Mouse (Mus musculus) liver, adult 2 months (tissue): ENCODE data around the gene Insr. TPM values are rescaled to one million over a fixed set of nuclear protein-coding genes. Genes with fewer than 3 reads are reported as not detected.
"Not testable (repeated sequence)": the region's sequence is repeated elsewhere in the genome, so short reads cannot be mapped to it uniquely, and the experiment has no call there.

Experiments
- DNase-seq: peaks from one replicate; pipeline ENCODE4 v3.0.0-alpha.2; 2011; ENCODE audit warnings: low read depth, low spot score; ENCODE audit errors: extremely low read depth
- H3K27ac ChIP-seq: fragments of 200-500 bp; replicated peaks from 2 replicates; pipeline ENCODE4 v1.5.1; 2012; ENCODE audit warnings: low read depth, mild to moderate bottlenecking, control low read depth, inconsistent platforms, low read length; ENCODE audit not compliant: insufficient read depth
- H3K27me3 ChIP-seq: fragments of 200-500 bp; 2 replicates; pipeline ENCODE4 v1.6.1; 2012; ENCODE audit warnings: mild to moderate bottlenecking, moderate library complexity, low read length, inconsistent platforms; ENCODE audit not compliant: control insufficient read depth, insufficient read depth
- H3K36me3 ChIP-seq: fragments of 200-500 bp; 2 replicates; pipeline ENCODE4 v1.6.1; 2012; ENCODE audit warnings: low read length, inconsistent platforms; ENCODE audit not compliant: control insufficient read depth, insufficient read depth
- H3K4me1 ChIP-seq: fragments of 200-500 bp; 2 replicates; pipeline ENCODE4 v1.6.1; 2011; ENCODE audit warnings: low read length; ENCODE audit not compliant: control insufficient read depth, insufficient read depth
- H3K4me3 ChIP-seq: fragments of 200-500 bp; 2 replicates; pipeline ENCODE4 v1.5.1; 2011; ENCODE audit warnings: low read depth, mild to moderate bottlenecking, control low read depth, low read length, moderate library complexity; ENCODE audit not compliant: insufficient read depth
- H3K79me2 ChIP-seq: fragments of 200-500 bp; 2 replicates; pipeline ENCODE4 v1.6.1; 2012; ENCODE audit warnings: inconsistent platforms, mild to moderate bottlenecking, low read length, moderate library complexity; ENCODE audit not compliant: control insufficient read depth, insufficient read depth
- H3K9ac ChIP-seq: fragments of 200-500 bp; 2 replicates; pipeline ENCODE4 v1.6.1; 2012; ENCODE audit warnings: low read depth, mild to moderate bottlenecking, control low read depth, inconsistent platforms, low read length
- CTCF ChIP-seq: fragments of 200-500 bp; IDR thresholded peaks from 2 replicates; pipeline ENCODE4 v1.5.1; 2011; ENCODE audit warnings: low read depth, low read length, control low read depth
- POLR2A ChIP-seq: fragments of 200-500 bp; IDR thresholded peaks from 2 replicates; pipeline ENCODE4 v1.6.1; 2011; ENCODE audit warnings: low read length, control low read depth; ENCODE audit not compliant: insufficient read depth; ENCODE audit errors: extremely low read depth
- WGBS: fragments of 180-500 bp; shearing (Covaris S2); methylation state at CpG from one replicate; pipeline ENCODE4 v1.1.7; 2018; 5-methylcytosine and 5-hydroxymethylcytosine counted together
- polyA plus RNA-seq: library from polyadenylated mRNA; depleted of rRNA; stranded (reverse); fragments of >200 nt; gene quantifications from 2 replicates; pipeline ENCODE4 v1.2.3, GENCODE M21; 2012
- total RNA-seq: library from RNA; depleted of rRNA; stranded (reverse); fragments of >200 nt; gene quantifications from 2 replicates; pipeline ENCODE4 v1.2.3, GENCODE M21; 2014

Gene Insr
- total and polyA plus RNA-seq, 2 experiments = 28.5 to 70.0 TPM

DNA sequence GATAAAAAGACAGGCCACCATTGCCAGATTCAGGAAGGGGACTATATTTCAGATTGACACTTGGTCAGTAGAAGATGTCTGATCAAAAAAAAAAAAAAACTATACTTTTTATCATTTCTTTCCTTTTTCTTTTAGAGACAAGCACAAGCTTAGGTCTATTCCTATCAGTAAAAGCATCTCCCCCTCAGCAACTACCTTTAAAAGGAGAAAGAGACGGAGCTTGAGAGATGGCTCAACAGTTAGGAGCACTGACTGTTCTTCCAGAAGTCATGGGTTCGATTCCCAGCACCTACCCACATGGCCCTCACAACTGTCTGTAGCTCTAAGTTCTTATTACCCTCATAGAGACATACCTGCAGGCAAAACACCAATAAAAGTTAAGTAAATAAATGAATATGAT, 34.9 kb upstream of the Insr start:
- no peak for TF ChIP-seq CTCF
- TF ChIP-seq POLR2A = no peak
- WGBS = 88% methylated on average over 2 of the region's 2 CpGs
- H3K27ac ChIP-seq = no peak overlapping the region

GRCm38 (mm10) chr8:3313843-3314242, 34.4 kb upstream of the Insr start:
- H3K9ac ChIP-seq = no peak overlapping the region
- H3K27ac ChIP-seq = no peak overlapping the region
- no peaks in the 10 kb centered on the region for H3K79me2 ChIP-seq
- no peak overlapping the region for H3K4me3 ChIP-seq
- no peaks in the 10 kb centered on the region for H3K27me3 ChIP-seq
- H3K4me1 ChIP-seq = peaks cover 9% of the 10 kb centered on the region
- peak; percentile 50 for DNase-seq
- no peaks in the 10 kb centered on the region for H3K36me3 ChIP-seq
- WGBS = 7% methylated on average over 3 of the region's 3 CpGs
- TF ChIP-seq POLR2A = no peak
- TF ChIP-seq CTCF = no peak

More for the DNA sequence above, 34.9 kb upstream of the Insr start:
- Histone ChIP-seq H3K27me3 (no peaks in the 10 kb centered on the region), H3K79me2 (no peaks in the 10 kb centered on the region), H3K4me3 (no peak overlapping the region), H3K9ac (no peak overlapping the region), H3K4me1 (peaks cover 9% of the 10 kb centered on the region), H3K36me3 (no peaks in the 10 kb centered on the region)
- no peak for DNase-seq

DNA sequence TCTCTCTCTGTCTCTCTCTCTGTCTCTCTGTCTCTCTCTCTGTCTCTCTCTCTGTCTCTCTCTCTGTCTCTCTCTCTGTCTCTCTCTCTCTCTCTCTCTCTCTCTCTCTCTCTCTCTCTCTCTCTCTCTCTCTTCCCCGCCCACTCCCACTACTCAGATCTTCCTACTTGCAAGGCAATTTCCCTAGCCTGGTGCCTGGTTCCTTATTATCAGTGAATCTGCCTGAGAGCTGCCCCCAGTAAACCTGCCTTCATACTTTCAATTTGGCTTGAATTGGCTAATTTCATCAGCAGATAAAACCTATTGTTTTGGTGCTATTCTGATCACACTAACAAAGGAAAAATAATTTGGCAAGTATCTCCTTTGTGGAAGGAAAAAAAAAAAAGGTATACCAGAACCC, 34.0 kb upstream of the Insr start:
- not testable (repeated sequence) for H3K36me3 ChIP-seq, H3K9ac ChIP-seq, H3K4me1 ChIP-seq, H3K4me3 ChIP-seq, H3K27ac ChIP-seq, H3K27me3 ChIP-seq, H3K79me2 ChIP-seq, DNase-seq
- 86% methylated on average over 1 of the region's 1 CpGs for WGBS

DNA sequence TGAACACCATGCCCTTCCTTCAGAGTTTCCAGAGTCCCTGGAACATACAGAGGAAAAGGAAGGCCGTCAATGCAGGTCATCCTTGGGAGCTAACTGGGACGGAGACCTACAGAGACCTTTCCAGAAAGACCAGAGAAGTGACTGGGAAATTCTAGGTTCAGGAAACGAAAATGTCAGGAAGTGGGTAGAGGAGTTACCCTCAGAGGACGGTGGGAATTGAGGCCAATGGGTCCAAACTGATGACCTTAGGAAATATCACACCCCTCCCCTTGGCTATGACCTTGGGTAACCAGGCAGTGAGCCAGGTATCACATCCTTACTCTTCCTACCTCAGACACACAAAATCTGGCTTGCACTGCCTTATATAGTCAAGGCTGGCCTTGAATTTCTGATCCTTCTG, 32.1 kb upstream of the Insr start:
- TF ChIP-seq CTCF (no peak), POLR2A (no peak)
- H3K27me3 ChIP-seq = no peaks in the 10 kb centered on the region
- H3K36me3 ChIP-seq = no peaks in the 10 kb centered on the region
- no peak overlapping the region for H3K4me3 ChIP-seq
- no peak overlapping the region for H3K27ac ChIP-seq
- H3K9ac ChIP-seq = no peak overlapping the region
- WGBS = 72% methylated on average over 4 of the region's 4 CpGs
- H3K79me2 ChIP-seq = no peaks in the 10 kb centered on the region
- peaks cover 4% of the 10 kb centered on the region for H3K4me1 ChIP-seq
- no peak for DNase-seq

- Histone ChIP-seq H3K4me3 (no peak overlapping the region), H3K27me3 (no peaks in the 10 kb centered on the region), H3K79me2 (no peaks in the 10 kb centered on the region), H3K36me3 (no peaks in the 10 kb centered on the region), H3K4me1 (peaks cover 4% of the 10 kb centered on the region), H3K9ac (no peak overlapping the region), H3K27ac (no peak overlapping the region)
- WGBS = 80% methylated on average over 11 of the region's 11 CpGs
- TF ChIP-seq CTCF (no peak), POLR2A (no peak)
- DNase-seq = no peak
Measured at GRCm38 (mm10) chr8:3309636-3310035, 30.2 kb upstream of the Insr start.

DNA sequence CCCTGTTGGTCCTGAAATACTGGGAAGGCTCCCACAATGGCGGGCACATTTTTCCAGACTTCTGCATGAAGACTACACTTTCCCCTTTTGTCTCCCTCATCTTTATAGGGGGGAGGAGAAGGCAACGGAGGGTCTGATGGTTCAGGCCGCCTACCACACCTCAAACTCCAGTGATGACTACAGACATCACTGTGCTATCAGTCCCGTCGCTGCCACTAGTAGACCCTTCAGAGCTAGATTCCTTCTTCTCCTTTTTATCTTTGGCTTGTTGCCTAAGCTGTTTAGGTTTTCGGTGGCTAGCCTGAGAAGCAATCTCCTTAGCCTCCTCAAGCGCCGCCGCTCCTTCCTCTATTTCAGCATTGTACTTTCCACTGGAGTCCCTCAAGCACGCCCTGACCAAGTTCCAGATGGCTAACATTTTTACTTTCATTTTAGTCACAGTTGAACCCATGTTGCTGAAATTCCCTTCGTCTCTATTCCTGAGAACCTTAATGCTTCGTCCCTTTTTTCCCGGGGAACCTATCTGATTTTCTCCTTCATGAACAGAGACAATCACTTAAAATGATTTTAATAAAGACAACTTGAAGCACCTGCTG, 28.9 kb upstream of the Insr start:
- not testable (repeated sequence) for H3K9ac ChIP-seq, H3K36me3 ChIP-seq, H3K4me3 ChIP-seq, DNase-seq, H3K79me2 ChIP-seq, H3K27me3 ChIP-seq, H3K27ac ChIP-seq, H3K4me1 ChIP-seq
- 93% methylated on average over 13 of the region's 13 CpGs for WGBS
